In the genomic region with DNA sequence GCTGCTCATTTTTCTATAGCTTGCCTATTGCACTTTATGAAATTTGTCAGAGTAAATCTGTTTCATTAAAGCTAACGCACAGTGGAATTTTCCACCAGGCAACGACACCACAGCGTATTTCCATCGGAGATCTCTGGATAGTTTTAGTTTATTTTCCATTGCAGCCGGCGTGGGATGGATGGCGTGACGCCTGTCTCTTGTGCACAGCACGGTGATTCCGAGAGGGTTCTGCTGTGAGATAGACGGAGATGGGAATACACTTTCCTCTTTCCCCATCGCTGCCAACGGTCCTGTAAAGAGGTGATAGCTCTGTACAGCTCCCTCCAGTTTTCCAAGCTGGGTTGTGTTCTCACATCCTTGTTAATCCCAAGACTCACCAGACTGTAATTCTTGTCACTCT, we compare ENCODE assay signal across 15 mouse cellular contexts.
DNase-seq lines count a peak whose midpoint lies in the region; ATAC-seq lines count a peak whose summit lies in the region.
"Had no signal": no experiment of that assay in that cellular context is flagged by ENCODE, and none has a peak within 500 bp of the region (broad histone marks: within the 10 kb centered on the region; RNA-seq: fewer than 3 reads in every experiment).

No protein-coding gene starts in this region.

- no peak for DNase-seq in frontal cortex, postnatal 10 days (ENCODE audit: low spot score in 2 of 2)
- DNase-seq in layer of hippocampus, adult 8-10 months (ENCODE audit: low spot score in 2 of 2) = peak; percentile 14 to 40
- DNase-seq in layer of hippocampus, postnatal 25 days (ENCODE audit: extremely low spot score in 1 of 2, low spot score in 1 of 2) = no peak
- DNase-seq in right cerebral cortex, adult 2 months (ENCODE audit: low spot score in 2 of 2) = peak; percentile 37 to 41
- no peak for DNase-seq in right cerebral cortex, postnatal 25 days
- DNase-seq: adrenal gland, adult 2 months; adrenal gland, postnatal 25 days; cerebellum, adult 2 months; gastrocnemius, adult 2 months; gastrocnemius, postnatal 25 days; heart, postnatal 10 days; heart, postnatal 4 days had no signal

- peak; percentile 50 for ATAC-seq in frontal cortex, adult (ENCODE audit: low TSS enrichment)
- ATAC-seq: hindbrain, embryonic 16.5 days; inflammation-experienced regulatory T-cells, adult 6 months had no signal

Comparison
In these comparisons a context has a peak if more than half of its experiments do, and no peak if none do; other contexts are left out.
1. DNase-seq: peak in layer of hippocampus, adult 8-10 months (2 of 2) and right cerebral cortex, adult 2 months (2 of 2); none in frontal cortex, postnatal 10 days (0 of 2), layer of hippocampus, postnatal 25 days (0 of 2) and right cerebral cortex, postnatal 25 days (single experiment).